8 mouse cellular contexts compared by ENCODE assay signal in the genomic region with DNA sequence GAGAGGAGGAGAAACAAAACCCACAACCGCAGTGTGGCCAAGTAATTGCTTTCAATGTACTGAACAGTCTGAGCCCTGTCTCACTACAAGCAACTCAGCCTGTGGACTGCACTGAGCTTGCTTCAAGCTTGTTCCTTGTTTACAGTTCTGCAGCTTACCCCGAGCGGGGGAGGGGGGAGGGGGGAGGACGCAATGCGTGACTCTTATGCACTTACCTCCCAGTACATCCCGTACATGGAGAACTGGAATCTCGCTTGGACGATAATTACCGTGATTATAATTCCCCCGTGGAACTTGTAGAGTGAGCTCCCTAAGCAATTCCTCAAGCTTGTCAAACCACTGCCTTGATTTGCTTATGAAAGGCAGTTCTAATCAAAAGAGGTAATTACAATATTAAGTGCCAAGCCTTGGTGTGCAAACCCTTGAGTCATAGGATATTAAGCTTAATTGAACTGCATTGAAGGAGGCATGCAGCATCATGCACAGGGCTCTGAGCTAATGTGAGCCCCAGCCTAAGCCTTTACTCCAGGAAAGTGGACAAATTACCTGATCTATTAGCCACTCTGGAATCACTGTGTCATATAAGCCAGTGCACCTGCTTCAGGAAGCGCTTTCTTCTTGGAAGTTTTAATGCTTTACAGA.
DNase-seq lines count a peak whose midpoint lies in the region; TF ChIP-seq lines count a peak whose summit lies in the region.

No protein-coding gene starts in this region.

- TF ChIP-seq CTCF in embryonic fibroblast, embryonic 13.5 days (IDR thresholded peaks at IDR 0.05; ENCODE audit: borderline replicate concordance, insufficient read depth, low read length), result no peak
- TF ChIP-seq CTCF in olfactory bulb, adult 2 months (IDR thresholded peaks at IDR 0.05; ENCODE audit: insufficient read depth, low read depth, low read length), result no peak

- H3K27ac ChIP-seq in embryonic fibroblast, embryonic 13.5 days (ENCODE audit: insufficient read depth, low read length), result peak overlapping the region; percentile 44
- no peak overlapping the region for H3K27ac ChIP-seq in olfactory bulb, adult 2 months (ENCODE audit: insufficient read depth, low read depth, low read length)

- peak; percentile 4 for DNase-seq in gastrocnemius, postnatal 10 days
- no peak for DNase-seq in gastrocnemius, adult 18-20 months (ENCODE audit: low spot score)
- DNase-seq in kidney, postnatal 25 days, result peak; percentile 17 to 61
- no peak for DNase-seq in spleen, adult 12 weeks (ENCODE audit: low spot score)
- no peak for DNase-seq in B cell, adult 2 months
- DNase-seq in cerebellum, postnatal 36 days, result no peak

- no peak for TF ChIP-seq POLR2A in embryonic fibroblast, embryonic 13.5 days (IDR thresholded peaks at IDR 0.05; ENCODE audit: low read depth, low read length)
- no peak for TF ChIP-seq POLR2A in olfactory bulb, adult 2 months (IDR thresholded peaks at IDR 0.05; ENCODE audit: insufficient read depth, low read depth, low read length)

- 18% methylated on average over 11 of the region's 11 CpGs for WGBS in olfactory bulb, adult 2 months

- peaks cover 5% of the 10 kb centered on the region for H3K4me1 ChIP-seq in embryonic fibroblast, embryonic 13.5 days (ENCODE audit: control insufficient read depth, insufficient read depth, low read length)
- H3K4me1 ChIP-seq in olfactory bulb, adult 2 months (ENCODE audit: control insufficient read depth, insufficient read depth, low read length), result peaks cover 2% of the 10 kb centered on the region; the same call in 1 of the 2 replicates

- no peak overlapping the region for H3K4me3 ChIP-seq in embryonic fibroblast, embryonic 13.5 days (ENCODE audit: insufficient read depth, low read length)
- H3K4me3 ChIP-seq in olfactory bulb, adult 2 months (ENCODE audit: insufficient read depth, low read depth, low read length), result 0 out of 2 replicates have a peak overlapping the region, but pooled peaks have one; percentile 6

Comparison
In these comparisons a context has a peak if more than half of its experiments do, and no peak if none do; other contexts are left out.
1. DNase-seq: peak in gastrocnemius, postnatal 10 days (single experiment) and kidney, postnatal 25 days (2 of 2); none in gastrocnemius, adult 18-20 months (single experiment), spleen, adult 12 weeks (single experiment), B cell, adult 2 months (0 of 2) and cerebellum, postnatal 36 days (0 of 2).